Mouse (Mus musculus) thymus, adult 2 months (tissue): ENCODE results near the gene Lamb3. TPM values are rescaled to one million over a fixed set of nuclear protein-coding genes. Genes with fewer than 3 reads are reported as not detected.
A peak's percentile ranks its signal among the peaks of the same experiment; 100 is the strongest.

Experiments used
- DNase-seq: peaks from one replicate; pipeline ENCODE4 v3.0.0; 2021
- H3K27ac ChIP-seq: fragments of 200-500 bp; 2 replicates; pipeline ENCODE4 v1.5.1; 2012; ENCODE audit warnings: low read length, control low read depth; ENCODE audit not compliant: control insufficient read depth, insufficient read depth
- H3K27me3 ChIP-seq: fragments of 200-500 bp; 2 replicates; pipeline ENCODE4 v1.6.1; 2012; ENCODE audit warnings: mild to moderate bottlenecking, low read length, moderate library complexity, mixed read lengths; ENCODE audit not compliant: control insufficient read depth, insufficient read depth
- H3K36me3 ChIP-seq: fragments of 200-500 bp; 2 replicates; pipeline ENCODE4 v1.6.1; 2012; ENCODE audit warnings: mild to moderate bottlenecking, low read length, moderate library complexity; ENCODE audit not compliant: control insufficient read depth, insufficient read depth
- H3K4me1 ChIP-seq: fragments of 200-500 bp; replicated peaks from 2 replicates; pipeline ENCODE4 v1.6.1; 2012; ENCODE audit warnings: low read length; ENCODE audit not compliant: control insufficient read depth, insufficient read depth
- H3K4me3 ChIP-seq: fragments of 200-500 bp; 2 replicates; pipeline ENCODE4 v1.5.1; 2012; ENCODE audit warnings: mild to moderate bottlenecking, low read length, control low read depth, moderate library complexity; ENCODE audit not compliant: control insufficient read depth, insufficient read depth
- CTCF ChIP-seq: fragments of 200-500 bp; IDR thresholded peaks from 2 replicates; pipeline ENCODE4 v1.5.1; 2012; ENCODE audit warnings: mild to moderate bottlenecking, control low read depth, low read length, moderate library complexity, borderline replicate concordance; ENCODE audit not compliant: control insufficient read depth, poor library complexity, insufficient read depth; ENCODE audit errors: extremely low read depth
- POLR2A ChIP-seq: fragments of 200-500 bp; IDR thresholded peaks from 2 replicates; pipeline ENCODE4 v1.6.1; 2012; ENCODE audit warnings: mild to moderate bottlenecking, low read length, control low read depth, moderate library complexity; ENCODE audit not compliant: control insufficient read depth, poor library complexity, insufficient read depth; ENCODE audit errors: extremely low read depth
- WGBS: fragments of 180-500 bp; shearing (Covaris S2); methylation state at CpG from one replicate; pipeline ENCODE4 v1.1.7; 2018; 5-methylcytosine and 5-hydroxymethylcytosine counted together
- polyA plus RNA-seq: library from polyadenylated mRNA; depleted of rRNA; stranded (reverse); fragments of >200 nt; gene quantifications from 2 replicates; pipeline ENCODE4 v1.2.3, GENCODE M21; 2012

The Lamb3 gene
- polyA plus RNA-seq, 1 experiment, result 27.8 TPM

- DNase-seq, result no peak
- WGBS, result 94% methylated on average over 9 of the region's 9 CpGs
- TF ChIP-seq POLR2A, result no peak
- TF ChIP-seq CTCF, result no peak
Measured at GRCm38 (mm10) chr1:193316358-193316750, 108.9 kb downstream of the Lamb3 start.

GRCm38 (mm10) chr1:193317159-193317559 is 109.7 kb downstream of the Lamb3 start:
- H3K27me3 ChIP-seq, result no peaks in the 10 kb centered on the region
- H3K4me3 ChIP-seq, result no peak overlapping the region
- DNase-seq, result no peak
- H3K4me1 ChIP-seq, result 0 out of 2 replicates have a peak, but pooled peaks cover 2% of the 10 kb centered on the region
- no peaks in the 10 kb centered on the region for H3K36me3 ChIP-seq
- TF ChIP-seq POLR2A (no peak), CTCF (no peak)
- H3K27ac ChIP-seq, result no peak overlapping the region
- 87% methylated on average over 6 of the region's 6 CpGs for WGBS

More at GRCm38 (mm10) chr1:193316358-193316750, 108.9 kb downstream of the Lamb3 start:
- Histone ChIP-seq H3K36me3 (no peaks in the 10 kb centered on the region), H3K27me3 (no peaks in the 10 kb centered on the region), H3K27ac (no peak overlapping the region), H3K4me1 (0 out of 2 replicates have a peak, but pooled peaks cover 2% of the 10 kb centered on the region), H3K4me3 (no peak overlapping the region)

- TF ChIP-seq CTCF, result no peak
- no peak for TF ChIP-seq POLR2A
- Histone ChIP-seq H3K27ac (no peak overlapping the region), H3K4me1 (no peaks in the 10 kb centered on the region), H3K4me3 (no peak overlapping the region), H3K27me3 (no peaks in the 10 kb centered on the region), H3K36me3 (no peaks in the 10 kb centered on the region)
- no peak for DNase-seq
- WGBS, result 93% methylated on average over 3 of the region's 3 CpGs
Measured at GRCm38 (mm10) chr1:193319721-193320120, 112.2 kb downstream of the Lamb3 start.

GRCm38 (mm10) chr1:193320398-193320797 is 112.9 kb downstream of the Lamb3 start:
- no peak overlapping the region for H3K27ac ChIP-seq
- 93% methylated on average over 8 of the region's 8 CpGs for WGBS
- H3K36me3 ChIP-seq, result no peaks in the 10 kb centered on the region
- no peak overlapping the region for H3K4me3 ChIP-seq
- no peaks in the 10 kb centered on the region for H3K27me3 ChIP-seq
- no peak for DNase-seq
- no peaks in the 10 kb centered on the region for H3K4me1 ChIP-seq
- TF ChIP-seq CTCF (no peak), POLR2A (no peak)

GRCm38 (mm10) chr1:193323686-193324085 is 116.2 kb downstream of the Lamb3 start:
- DNase-seq, result no peak
- Histone ChIP-seq H3K36me3 (no peaks in the 10 kb centered on the region), H3K4me3 (no peak overlapping the region), H3K4me1 (no peaks in the 10 kb centered on the region), H3K27me3 (no peaks in the 10 kb centered on the region), H3K27ac (no peak overlapping the region)
- WGBS, result 94% methylated on average over 6 of the region's 6 CpGs
- TF ChIP-seq POLR2A (no peak), CTCF (no peak)

GRCm38 (mm10) chr1:193324224-193324623 is 116.7 kb downstream of the Lamb3 start:
- DNase-seq, result peak; percentile 74
- WGBS, result 55% methylated on average over 2 of the region's 2 CpGs

DNA sequence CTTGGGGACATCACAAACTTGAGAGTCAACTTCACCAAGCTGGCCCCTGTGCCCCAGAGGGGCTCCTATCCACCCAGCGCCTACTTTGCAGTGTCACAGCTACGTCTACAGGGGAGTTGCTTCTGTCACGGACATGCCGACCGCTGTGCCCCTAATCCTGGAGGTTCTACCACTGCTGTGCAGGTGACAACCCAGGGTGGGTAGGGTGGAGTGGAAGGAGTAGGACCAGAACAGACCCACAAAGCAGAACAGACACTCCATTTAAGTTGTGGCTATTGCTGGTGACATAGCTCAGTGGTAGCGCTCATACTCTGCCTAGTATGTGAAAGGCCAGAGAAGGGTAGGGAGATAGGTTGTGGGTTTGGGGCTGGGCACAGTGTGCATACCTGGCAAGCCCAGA is 118.4 kb downstream of the Lamb3 start:
- TF ChIP-seq POLR2A (no peak), CTCF (no peak)
- H3K27me3 ChIP-seq, result no peaks in the 10 kb centered on the region
- H3K4me1 ChIP-seq, result peaks cover 7% of the 10 kb centered on the region
- DNase-seq, result no peak
- H3K4me3 ChIP-seq, result no peak overlapping the region
- H3K27ac ChIP-seq, result no peak overlapping the region
- no peaks in the 10 kb centered on the region for H3K36me3 ChIP-seq
- 97% methylated on average over 6 of the region's 6 CpGs for WGBS

More at GRCm38 (mm10) chr1:193324224-193324623, 116.7 kb downstream of the Lamb3 start:
- Histone ChIP-seq H3K27ac (no peak overlapping the region), H3K27me3 (no peaks in the 10 kb centered on the region), H3K4me1 (no peaks in the 10 kb centered on the region), H3K4me3 (no peak overlapping the region), H3K36me3 (no peaks in the 10 kb centered on the region)
- TF ChIP-seq POLR2A (no peak), CTCF (peak; percentile 69; the same call in 1 of the 2 replicates)
